Mouse (Mus musculus) stomach, embryonic 16.5 days (tissue): ENCODE results near the gene Ttyh1. TPM values are rescaled to one million over a fixed set of nuclear protein-coding genes. Genes with fewer than 3 reads are reported as not detected.

Experiments used
- ATAC-seq: fragments of 200-750 bp; cut with Nextera tagmentation; 2 replicates; pipeline ENCODE4 v1.8.0; 2017; ENCODE audit warnings: moderate number of reproducible peaks, moderate TSS enrichment; ENCODE audit not compliant: insufficient read depth, low FRiP score
- H3K27ac ChIP-seq: fragments of 300-500 bp; sonication (generic); 2 replicates; pipeline ENCODE4 v1.5.1; 2014; ENCODE audit warnings: low read length
- H3K27me3 ChIP-seq: fragments of 300-500 bp; sonication (generic); 2 replicates; pipeline ENCODE4 v1.6.1; 2014; ENCODE audit warnings: low read length, control low read depth, mixed read lengths; ENCODE audit not compliant: control insufficient read depth, insufficient read depth
- H3K36me3 ChIP-seq: fragments of 300-500 bp; sonication (generic); 2 replicates; pipeline ENCODE4 v1.6.1; 2014; ENCODE audit warnings: low read length; ENCODE audit not compliant: control insufficient read depth, insufficient read depth
- H3K4me1 ChIP-seq: fragments of 300-500 bp; sonication (generic); 2 replicates; pipeline ENCODE4 v1.6.1; 2014; ENCODE audit warnings: low read length, control low read depth, mixed read lengths; ENCODE audit not compliant: control insufficient read depth, insufficient read depth
- H3K4me2 ChIP-seq: fragments of 300-500 bp; sonication (generic); 2 replicates; pipeline ENCODE4 v1.6.1; 2014; ENCODE audit warnings: low read depth, low read length, mixed read lengths
- H3K4me3 ChIP-seq: fragments of 300-500 bp; sonication (generic); replicated peaks from 2 replicates; pipeline ENCODE4 v1.5.1; 2014; ENCODE audit warnings: mild to moderate bottlenecking, low read length
- H3K9ac ChIP-seq: fragments of 300-500 bp; sonication (generic); 2 replicates; pipeline ENCODE4 v1.6.1; 2014; ENCODE audit warnings: low read length
- H3K9me3 ChIP-seq: fragments of 300-500 bp; sonication (generic); replicated peaks from 2 replicates; pipeline ENCODE4 v1.6.1; 2016; ENCODE audit warnings: low read length, control low read depth; ENCODE audit not compliant: control insufficient read depth
- WGBS: fragments of 180-500 bp; shearing (Covaris S2); extraction: QIAGEN DNeasy Blood & Tissue Kit; methylation state at CpG from one replicate; pipeline ENCODE4 v1.1.7; 2014; 5-methylcytosine and 5-hydroxymethylcytosine counted together
- polyA plus RNA-seq: library from polyadenylated mRNA; unstranded; fragments of >200 nt; fragmentation: Nextera tagmentation; extraction: Ambion mirVana; gene quantifications from 2 replicates; pipeline ENCODE4 v1.2.1, GENCODE M21; 2015

Gene Ttyh1
- polyA plus RNA-seq, 1 experiment from 2014 or later, result 10.0 TPM

GRCm38 (mm10) chr7:4144766-4145551 lies 25.8 kb downstream of the Ttyh1 start:
- H3K27ac ChIP-seq, result no peak overlapping the region
- H3K4me1 ChIP-seq, result peaks cover 21% of the 10 kb centered on the region

DNA sequence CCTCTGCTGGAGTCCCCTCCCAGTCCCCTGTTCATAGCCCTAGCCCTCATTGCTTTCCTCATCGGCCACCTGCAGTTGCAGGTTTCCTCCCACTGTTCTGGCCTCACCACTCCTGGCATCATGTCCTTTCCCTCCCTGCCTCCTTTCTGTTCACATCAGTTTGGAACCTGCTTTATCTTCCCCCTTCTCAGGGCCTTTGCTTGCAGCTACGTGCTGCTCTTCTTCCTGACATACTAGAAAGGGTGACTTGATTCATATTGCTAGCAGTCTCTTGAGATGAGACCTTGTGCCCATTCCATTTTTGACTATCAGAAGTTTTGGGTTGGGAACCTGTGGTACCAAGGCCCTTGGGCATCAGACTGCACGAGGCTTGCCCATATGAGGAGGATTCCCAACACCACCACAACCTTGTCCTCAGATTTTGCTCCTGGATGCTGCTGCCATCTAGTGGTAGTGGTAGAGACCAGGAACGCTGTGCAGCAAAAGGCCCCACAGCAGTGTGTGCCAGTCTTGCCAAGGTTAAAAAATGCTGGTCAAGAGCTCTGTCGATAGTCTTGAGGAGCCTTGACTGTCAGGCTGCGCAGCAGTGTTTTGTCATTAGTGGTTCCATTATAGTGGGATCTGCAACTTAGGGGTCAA lies 26.5 kb downstream of the Ttyh1 start:
- 67% methylated on average over 6 of the region's 6 CpGs for WGBS
- Histone ChIP-seq H3K4me3 (no peak overlapping the region), H3K9me3 (no peaks in the 10 kb centered on the region), H3K9ac (no peak overlapping the region), H3K36me3 (peaks cover 46% of the 10 kb centered on the region), H3K4me1 (peaks cover 28% of the 10 kb centered on the region), H3K27me3 (no peaks in the 10 kb centered on the region), H3K27ac (no peak overlapping the region), H3K4me2 (no peak overlapping the region)
- ATAC-seq, result no peak

More at GRCm38 (mm10) chr7:4144766-4145551, 25.8 kb downstream of the Ttyh1 start:
- no peaks in the 10 kb centered on the region for H3K27me3 ChIP-seq
- H3K9me3 ChIP-seq, result no peaks in the 10 kb centered on the region
- ATAC-seq, result no peak
- no peak overlapping the region for H3K4me2 ChIP-seq
- no peak overlapping the region for H3K4me3 ChIP-seq
- no peak overlapping the region for H3K9ac ChIP-seq
- peaks cover 51% of the 10 kb centered on the region for H3K36me3 ChIP-seq
- WGBS, result 92% methylated on average over 20 of the region's 20 CpGs

DNA sequence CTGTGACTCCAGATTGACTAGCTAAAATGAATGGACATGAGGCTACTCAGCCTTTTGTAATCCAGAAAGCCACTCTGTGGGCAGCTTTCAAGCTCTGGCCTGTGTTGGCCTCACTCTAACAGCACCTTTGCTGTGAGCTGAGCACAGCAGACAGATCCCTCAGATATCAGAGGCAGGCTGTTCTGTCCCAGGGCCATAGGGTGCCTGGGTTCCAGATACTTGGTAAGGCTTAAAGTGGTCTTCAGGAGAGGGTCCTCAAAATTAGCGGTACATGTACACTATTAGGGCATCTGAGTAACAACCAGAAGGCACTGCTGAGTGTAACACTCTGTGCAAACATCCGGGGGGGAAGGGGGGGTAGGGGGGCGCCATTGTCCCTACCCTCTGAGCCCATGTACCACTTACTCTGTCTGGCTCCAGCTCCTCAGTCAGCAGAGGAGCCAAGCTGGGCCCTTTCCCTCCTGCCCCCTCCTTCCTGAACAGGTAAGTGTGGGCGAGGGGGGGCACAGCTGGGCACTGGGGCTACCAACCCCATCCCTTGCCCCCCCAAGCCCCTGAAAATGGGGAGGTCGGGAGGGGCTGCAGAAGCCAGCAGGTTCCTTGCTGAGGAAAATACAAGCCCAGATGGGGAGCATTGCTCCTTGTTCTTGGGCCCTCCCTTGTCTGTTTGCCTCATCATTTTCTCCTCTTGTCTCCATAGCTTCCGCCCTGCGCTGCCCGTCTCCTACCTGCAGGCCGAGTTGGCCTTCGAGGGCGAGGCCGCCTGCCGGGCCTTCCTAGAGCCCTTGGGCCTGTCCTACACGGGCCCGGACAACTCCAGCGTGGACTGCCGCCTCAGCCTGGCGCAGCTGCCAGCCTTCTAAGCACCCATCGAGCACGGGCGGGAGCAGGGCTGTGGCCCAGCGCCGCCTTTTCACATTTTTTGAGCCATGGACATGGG lies 27.3 kb downstream of the Ttyh1 start:
- peak overlapping the region; percentile 37; the same call in 1 of the 2 replicates for H3K9ac ChIP-seq
- H3K27ac ChIP-seq, result 0 out of 2 replicates have a peak overlapping the region, but pooled peaks have one; percentile 11
- ATAC-seq, result no peak
- H3K4me2 ChIP-seq, result no peak overlapping the region
- no peaks in the 10 kb centered on the region for H3K27me3 ChIP-seq
- H3K4me3 ChIP-seq, result no peak overlapping the region
- no peaks in the 10 kb centered on the region for H3K9me3 ChIP-seq
- WGBS, result 87% methylated on average over 23 of the region's 23 CpGs
- peaks cover 37% of the 10 kb centered on the region for H3K4me1 ChIP-seq
- H3K36me3 ChIP-seq, result peaks cover 44% of the 10 kb centered on the region

DNA sequence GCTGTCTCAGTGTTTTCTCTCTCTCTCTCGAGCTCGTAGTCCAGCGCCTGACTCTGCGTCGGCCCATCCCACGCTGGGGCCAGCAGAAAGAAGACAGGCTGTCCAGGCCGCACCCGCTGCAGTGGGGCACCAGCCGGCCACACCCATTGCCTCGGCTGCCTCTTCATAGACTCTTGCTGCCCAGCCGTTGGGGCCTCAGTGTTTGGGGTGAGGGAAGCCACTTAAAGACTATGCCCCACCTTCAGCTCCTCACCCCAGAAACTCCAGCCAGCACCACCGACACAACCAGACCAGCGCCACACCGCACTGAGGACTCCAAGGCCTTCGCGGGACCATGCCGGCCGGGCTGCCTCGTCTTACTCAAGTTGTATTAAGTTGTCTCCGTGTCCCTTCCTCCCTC lies 28.2 kb downstream of the Ttyh1 start:
- ATAC-seq, result no peak
- WGBS, result 74% methylated on average over 20 of the region's 20 CpGs
- peak overlapping the region; percentile 37; the same call in 1 of the 2 replicates for H3K9ac ChIP-seq

GRCm38 (mm10) chr7:4147836-4148235 lies 28.6 kb downstream of the Ttyh1 start:
- peaks cover 39% of the 10 kb centered on the region for H3K4me1 ChIP-seq
- no peak overlapping the region; the same call in 1 of the 2 replicates for H3K9ac ChIP-seq
- peak overlapping the region; percentile 99; the same call in 1 of the 2 replicates for H3K27ac ChIP-seq
- H3K9me3 ChIP-seq, result no peaks in the 10 kb centered on the region
- H3K27me3 ChIP-seq, result no peaks in the 10 kb centered on the region
- H3K4me3 ChIP-seq, result peak overlapping the region; percentile 78; the same call in 1 of the 2 replicates
- H3K36me3 ChIP-seq, result peaks cover 41% of the 10 kb centered on the region
- no peak for ATAC-seq
- 68% methylated on average over 4 of the region's 4 CpGs for WGBS
- peak overlapping the region; percentile 90; the same call in 1 of the 2 replicates for H3K4me2 ChIP-seq

More for the DNA sequence above, 28.2 kb downstream of the Ttyh1 start:
- Histone ChIP-seq H3K27ac (no peak overlapping the region), H3K4me3 (no peak overlapping the region), H3K36me3 (peaks cover 41% of the 10 kb centered on the region), H3K9me3 (no peaks in the 10 kb centered on the region), H3K4me1 (peaks cover 39% of the 10 kb centered on the region), H3K27me3 (no peaks in the 10 kb centered on the region), H3K4me2 (no peak overlapping the region)

DNA sequence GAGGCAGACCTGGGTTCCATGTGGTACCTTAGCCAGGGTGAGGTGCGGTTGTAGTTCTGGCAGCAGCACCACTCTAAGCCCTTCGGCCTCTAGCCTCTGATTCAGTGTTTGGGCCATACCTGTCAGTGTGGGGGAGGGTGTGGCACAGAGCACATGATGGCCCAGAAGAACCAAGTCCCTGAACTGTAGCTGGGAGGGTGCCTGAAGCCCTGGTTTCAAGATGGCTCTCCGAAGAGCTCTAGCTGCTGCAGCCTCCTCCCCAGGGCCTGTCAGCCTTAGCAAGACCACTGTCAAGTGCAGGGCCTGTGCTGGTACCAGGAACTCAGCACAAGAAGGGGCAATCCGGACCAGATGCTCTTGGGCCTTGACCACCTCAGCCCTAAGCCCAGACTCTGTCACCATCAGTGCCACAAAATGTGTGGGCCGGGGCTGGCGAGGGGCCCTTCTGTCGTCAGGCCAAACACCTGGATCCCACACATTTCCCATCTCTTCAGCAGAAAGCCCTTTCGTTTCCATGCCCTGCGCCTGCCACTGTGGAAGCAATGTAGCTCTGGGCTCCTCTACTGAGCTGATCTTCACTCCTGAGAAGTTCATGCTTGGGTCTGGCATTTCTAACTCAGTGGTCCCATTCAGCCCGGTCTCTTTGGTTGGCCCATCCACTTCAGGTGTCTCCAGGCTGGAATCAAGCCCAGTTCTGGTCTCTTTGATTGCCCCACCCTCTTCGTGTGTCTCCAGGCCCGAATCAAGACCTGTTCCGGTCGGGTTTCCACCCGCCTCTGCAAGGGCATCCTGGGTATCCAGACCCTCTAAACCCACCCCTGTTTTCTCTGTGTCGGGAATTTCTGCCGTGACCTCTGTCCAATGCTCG lies 29.4 kb downstream of the Ttyh1 start:
- ATAC-seq, result peak; percentile 2; the same call in 1 of the 2 replicates
- Histone ChIP-seq H3K4me1 (peaks cover 39% of the 10 kb centered on the region), H3K27me3 (no peaks in the 10 kb centered on the region), H3K4me2 (peak overlapping the region; percentile 90), H3K9me3 (no peaks in the 10 kb centered on the region), H3K4me3 (peak overlapping the region; percentile 78), H3K36me3 (peaks cover 39% of the 10 kb centered on the region), H3K9ac (peak overlapping the region; percentile 85), H3K27ac (peak overlapping the region; percentile 99)
- WGBS, result 30% methylated on average over 18 of the region's 18 CpGs

DNA sequence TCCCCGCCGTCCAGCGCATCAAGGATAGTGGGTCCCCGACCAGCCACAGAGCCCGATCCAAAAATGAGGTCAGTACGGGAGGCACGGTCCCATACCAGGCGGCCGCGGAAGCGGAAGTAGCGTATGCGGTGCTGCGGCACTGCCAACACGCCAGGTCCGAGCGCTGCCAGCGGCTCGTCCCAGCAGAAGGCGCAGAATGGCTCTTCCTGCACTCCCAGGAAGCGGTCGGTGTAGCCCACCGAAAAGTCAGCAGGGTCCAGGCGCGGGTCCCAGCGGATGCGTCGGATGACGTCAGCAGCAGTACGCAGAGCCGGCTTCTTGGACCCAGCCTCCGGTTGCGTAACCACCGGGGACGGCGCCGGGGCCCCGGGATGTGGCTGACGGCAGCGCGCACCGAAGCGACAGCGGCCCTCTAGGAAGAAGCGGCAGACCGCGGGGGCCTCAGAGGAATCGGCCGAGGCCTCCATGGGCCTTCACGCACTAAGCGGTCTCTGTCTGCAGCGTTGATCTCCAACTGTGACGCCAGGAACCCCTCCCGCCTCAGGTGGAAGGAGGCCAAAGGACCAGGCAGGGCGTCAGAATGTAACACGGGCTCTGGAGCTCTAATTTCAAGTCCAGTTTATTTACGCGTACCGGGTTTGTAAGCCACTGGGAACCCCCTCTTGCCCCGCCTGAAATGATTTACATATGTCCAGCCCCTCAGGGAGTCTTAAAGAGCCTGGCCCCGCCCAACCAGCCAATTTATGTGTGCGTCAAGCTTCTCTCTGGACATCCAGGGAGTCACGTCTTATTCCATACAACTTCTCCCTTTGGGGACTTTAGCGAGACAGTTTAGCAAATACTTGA lies 30.2 kb downstream of the Ttyh1 start:
- Histone ChIP-seq H3K4me2 (peak overlapping the region; percentile 90), H3K9me3 (no peaks in the 10 kb centered on the region), H3K27me3 (no peaks in the 10 kb centered on the region), H3K4me3 (peak overlapping the region; percentile 78), H3K36me3 (peaks cover 32% of the 10 kb centered on the region), H3K4me1 (peaks cover 39% of the 10 kb centered on the region), H3K27ac (peak overlapping the region; percentile 99), H3K9ac (peak overlapping the region; percentile 85)
- under 1% methylated on average over 64 of the region's 64 CpGs for WGBS
- peak; percentile 77 for ATAC-seq
